Mouse (Mus musculus): ENCODE data around the gene Neu4.

- TF ChIP-seq POLR2A (IDR thresholded peaks at IDR 0.05; ENCODE audit: insufficient read depth, low read depth, low read length) (no peak), EP300 (IDR thresholded peaks at IDR 0.05; ENCODE audit: insufficient read depth, low read depth, low read length) (no peak), CTCF (IDR thresholded peaks at IDR 0.05) (no peak)
Measured at GRCm38 (mm10) chr1:94001023-94001422, 19.2 kb upstream of the Neu4 start.

Data from heart, adult 2 months (tissue).